Mouse (Mus musculus) frontal cortex, postnatal 10 days (tissue): ENCODE results near the gene Hoxc6.

Experiments
- DNase-seq, 2 experiments: peaks; one replicate each; pipeline ENCODE4 v3.0.0; 2022; ENCODE audit warnings: low spot score in 2 of 2, mixed read lengths in 1 of 2

Gene Hoxc6

GRCm38 (mm10) chr15:103038701-103039480, 40.8 kb downstream of the Hoxc6 start:
- no peak for DNase-seq

- DNase-seq: no peak
Measured at GRCm38 (mm10) chr15:103039609-103040008, 41.6 kb downstream of the Hoxc6 start.

GRCm38 (mm10) chr15:103040601-103041000, 42.5 kb downstream of the Hoxc6 start:
- no peak for DNase-seq

- no peak for DNase-seq
Measured at GRCm38 (mm10) chr15:103041613-103042012, 43.6 kb downstream of the Hoxc6 start.

- DNase-seq: no peak
Measured at GRCm38 (mm10) chr15:103042209-103042608, 44.2 kb downstream of the Hoxc6 start.

- DNase-seq: no peak
Measured at GRCm38 (mm10) chr15:103051670-103052069, 53.6 kb downstream of the Hoxc6 start.

GRCm38 (mm10) chr15:103053210-103053609, 55.2 kb downstream of the Hoxc6 start:
- DNase-seq: no peak

GRCm38 (mm10) chr15:103056396-103056795, 58.3 kb downstream of the Hoxc6 start:
- no peak for DNase-seq

GRCm38 (mm10) chr15:103058715-103059114, 60.7 kb downstream of the Hoxc6 start:
- DNase-seq: no peak

- DNase-seq: no peak
Measured at GRCm38 (mm10) chr15:103059393-103059992, 61.4 kb downstream of the Hoxc6 start.

GRCm38 (mm10) chr15:103060021-103060340, 61.9 kb downstream of the Hoxc6 start:
- DNase-seq: no peak

GRCm38 (mm10) chr15:103060341-103061130, 62.5 kb downstream of the Hoxc6 start:
- DNase-seq: no peak

GRCm38 (mm10) chr15:103061131-103061825, 63.2 kb downstream of the Hoxc6 start:
- DNase-seq: no peak
